Mouse (Mus musculus): ENCODE results near the gene Sh2b1. TPM values are rescaled to one million over a fixed set of nuclear protein-coding genes. Genes with fewer than 3 reads are reported as not detected.

Sh2b1 gene
- total and polyA plus RNA-seq, 2 experiments from 2014 or later, result 30.3 to 34.5 TPM

DNA sequence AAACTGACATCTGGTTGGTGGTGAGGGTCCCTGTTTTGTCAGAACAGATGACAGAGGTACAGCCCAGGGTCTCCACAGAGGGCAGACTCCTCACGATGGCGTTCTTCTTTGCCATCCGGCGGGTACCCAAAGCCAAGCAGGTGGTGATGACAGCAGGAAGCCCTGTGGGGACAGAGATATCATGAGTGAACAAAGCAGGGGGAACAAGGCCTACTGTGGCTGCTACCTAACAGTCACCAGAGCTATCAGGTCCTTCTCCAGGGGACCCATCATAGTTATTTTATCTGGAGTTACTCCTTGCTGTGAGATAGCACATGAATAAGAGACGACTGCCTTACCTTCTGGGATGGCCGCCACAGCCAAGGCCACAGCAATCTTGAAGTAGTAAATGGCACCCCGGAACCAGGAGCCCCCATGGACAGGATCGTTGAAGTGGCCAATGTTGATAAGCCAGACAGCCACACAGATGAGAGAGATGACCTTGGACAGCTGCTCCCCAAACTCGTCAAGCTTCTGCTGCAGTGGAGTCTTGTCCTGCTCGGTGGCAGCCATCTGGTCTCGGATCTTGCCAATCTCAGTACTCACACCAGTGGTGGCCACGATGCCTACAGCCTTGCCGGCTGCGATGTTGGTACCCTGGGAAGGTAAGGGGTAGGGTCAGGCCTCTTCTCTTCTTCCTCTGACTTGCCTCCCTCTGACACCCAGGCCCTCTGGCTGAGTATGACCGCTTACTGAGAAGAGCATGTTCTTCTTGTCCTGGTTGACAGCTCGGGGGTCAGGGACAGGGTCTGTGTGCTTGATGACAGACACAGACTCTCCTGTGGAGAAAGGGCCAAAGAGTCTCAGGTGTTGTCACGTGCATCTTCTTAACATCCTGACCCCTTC lies 18.6 kb downstream of the Sh2b1 start:
- Histone ChIP-seq H3K27ac (ENCODE audit: low read depth) (no peak overlapping the region), H3K4me3 (ENCODE audit: low read depth, low read length) (no peak overlapping the region), H3K4me1 (ENCODE audit: control insufficient read depth, insufficient read depth) (peaks cover 8% of the 10 kb centered on the region), H3K9me3 (replicated peaks; ENCODE audit: control insufficient read depth, low read length) (no peaks in the 10 kb centered on the region), H3K27me3 (ENCODE audit: control insufficient read depth, insufficient read depth, low read length) (no peaks in the 10 kb centered on the region), H3K36me3 (replicated peaks; ENCODE audit: control insufficient read depth, insufficient read depth, low read length) (no peaks in the 10 kb centered on the region), H3K9ac (replicated peaks; ENCODE audit: low read depth, low read length) (no peak overlapping the region), H3K4me2 (ENCODE audit: low read depth, low read length) (no peak overlapping the region)
- 71% methylated on average over 17 of the region's 17 CpGs for WGBS
- DNase-seq (ENCODE audit: low spot score) (no peak), ATAC-seq (ENCODE audit: insufficient read depth, low read depth) (no peak)
- TF ChIP-seq CTCF (IDR thresholded peaks at IDR 0.05; ENCODE audit: low read depth), result no peak
- TF ChIP-seq EP300 (IDR thresholded peaks at IDR 0.05; ENCODE audit: low read depth), result no peak

DNA sequence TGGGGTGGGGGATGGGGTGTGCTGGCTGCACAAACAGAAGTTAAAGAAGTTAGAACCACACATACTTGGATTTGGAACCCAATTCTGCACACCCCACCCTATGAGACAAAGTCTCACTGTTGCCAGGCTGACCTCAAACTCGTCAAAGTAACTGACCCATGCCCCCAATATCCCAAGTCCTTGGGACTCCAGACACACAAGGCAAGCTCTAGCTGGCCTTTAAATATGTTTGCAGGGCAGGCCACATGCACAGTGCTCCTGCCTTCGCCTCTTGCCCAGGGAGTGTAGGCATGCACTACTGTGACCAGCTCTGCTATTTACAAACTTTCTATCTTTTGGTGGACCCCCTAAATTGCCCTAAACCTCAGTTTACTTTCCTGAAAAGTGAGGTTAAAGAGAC lies 20.0 kb downstream of the Sh2b1 start:
- DNase-seq (ENCODE audit: low spot score), result no peak

DNA sequence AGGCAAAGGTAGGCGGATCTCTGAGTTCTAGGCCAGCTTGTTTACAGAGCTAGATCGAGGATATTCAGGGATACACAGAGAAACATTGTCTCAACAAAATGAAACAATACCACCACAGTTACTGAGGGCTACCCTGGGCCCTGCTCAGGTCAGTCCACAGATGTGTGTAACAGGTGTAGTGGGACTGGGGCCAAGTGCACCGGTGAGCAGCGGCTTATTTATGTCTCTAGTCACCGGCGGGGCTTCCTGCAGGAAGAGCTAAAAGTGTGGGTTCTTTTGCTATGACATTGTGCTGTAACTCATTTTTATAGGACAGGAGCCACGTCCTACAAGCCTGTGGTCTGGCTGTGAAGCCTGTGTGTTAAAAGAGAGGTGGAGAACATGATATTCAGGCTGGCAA lies 21.4 kb downstream of the Sh2b1 start:
- Histone ChIP-seq H3K4me2 (ENCODE audit: low read depth, low read length) (no peak overlapping the region), H3K4me3 (ENCODE audit: low read depth, low read length) (no peak overlapping the region), H3K27me3 (ENCODE audit: control insufficient read depth, insufficient read depth, low read length) (no peaks in the 10 kb centered on the region), H3K36me3 (replicated peaks; ENCODE audit: control insufficient read depth, insufficient read depth, low read length) (no peaks in the 10 kb centered on the region), H3K4me1 (ENCODE audit: control insufficient read depth, insufficient read depth) (peaks cover 7% of the 10 kb centered on the region), H3K27ac (ENCODE audit: low read depth) (no peak overlapping the region), H3K9ac (replicated peaks; ENCODE audit: low read depth, low read length) (no peak overlapping the region), H3K9me3 (replicated peaks; ENCODE audit: control insufficient read depth, low read length) (no peaks in the 10 kb centered on the region)
- WGBS, result 51% methylated on average over 7 of the region's 7 CpGs
- TF ChIP-seq CTCF (IDR thresholded peaks at IDR 0.05; ENCODE audit: low read depth), result no peak
- no peak for TF ChIP-seq EP300 (IDR thresholded peaks at IDR 0.05; ENCODE audit: low read depth)
- DNase-seq (ENCODE audit: low spot score) (no peak), ATAC-seq (ENCODE audit: insufficient read depth, low read depth) (no peak)

More for the DNA sequence above, 20.0 kb downstream of the Sh2b1 start:
- no peaks in the 10 kb centered on the region for H3K9me3 ChIP-seq (replicated peaks; ENCODE audit: control insufficient read depth, low read length)
- no peak overlapping the region for H3K27ac ChIP-seq (ENCODE audit: low read depth)
- no peak overlapping the region for H3K4me3 ChIP-seq (ENCODE audit: low read depth, low read length)
- no peak for TF ChIP-seq EP300 (IDR thresholded peaks at IDR 0.05; ENCODE audit: low read depth)
- TF ChIP-seq CTCF (IDR thresholded peaks at IDR 0.05; ENCODE audit: low read depth), result no peak
- H3K9ac ChIP-seq (replicated peaks; ENCODE audit: low read depth, low read length), result no peak overlapping the region
- ATAC-seq (ENCODE audit: insufficient read depth, low read depth), result no peak
- no peaks in the 10 kb centered on the region for H3K27me3 ChIP-seq (ENCODE audit: control insufficient read depth, insufficient read depth, low read length)
- 81% methylated on average over 2 of the region's 2 CpGs for WGBS
- H3K4me2 ChIP-seq (ENCODE audit: low read depth, low read length), result no peak overlapping the region
- peaks cover 8% of the 10 kb centered on the region for H3K4me1 ChIP-seq (ENCODE audit: control insufficient read depth, insufficient read depth)
- no peaks in the 10 kb centered on the region for H3K36me3 ChIP-seq (replicated peaks; ENCODE audit: control insufficient read depth, insufficient read depth, low read length)

DNA sequence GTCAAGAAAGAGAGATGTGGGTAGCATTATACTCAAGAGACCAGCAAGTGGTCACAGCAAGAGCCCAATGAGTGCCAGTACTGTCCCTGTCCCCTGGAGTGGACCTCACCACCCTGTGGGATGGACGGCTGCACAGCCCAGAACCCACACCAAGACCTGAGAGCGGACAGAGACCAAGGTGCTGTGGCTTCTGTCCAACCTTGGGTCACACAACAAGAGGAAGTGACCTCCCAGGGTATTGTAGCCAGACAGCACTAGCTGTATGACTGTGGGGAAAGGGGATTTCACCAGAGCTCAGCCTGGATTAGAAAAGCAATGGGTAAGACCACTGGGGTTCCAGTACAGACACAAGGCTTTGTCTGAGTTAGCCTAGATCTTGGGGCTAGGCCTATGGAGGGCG lies 23.0 kb downstream of the Sh2b1 start:
- no peaks in the 10 kb centered on the region for H3K4me1 ChIP-seq (ENCODE audit: control insufficient read depth, insufficient read depth)
- no peak overlapping the region for H3K9ac ChIP-seq (replicated peaks; ENCODE audit: low read depth, low read length)
- H3K4me2 ChIP-seq (ENCODE audit: low read depth, low read length), result no peak overlapping the region
- no peak for TF ChIP-seq CTCF (IDR thresholded peaks at IDR 0.05; ENCODE audit: low read depth)
- no peak for TF ChIP-seq EP300 (IDR thresholded peaks at IDR 0.05; ENCODE audit: low read depth)
- no peak overlapping the region for H3K27ac ChIP-seq (ENCODE audit: low read depth)
- no peaks in the 10 kb centered on the region for H3K27me3 ChIP-seq (ENCODE audit: control insufficient read depth, insufficient read depth, low read length)
- WGBS, result 87% methylated on average over 3 of the region's 3 CpGs
- H3K36me3 ChIP-seq (replicated peaks; ENCODE audit: control insufficient read depth, insufficient read depth, low read length), result peaks cover 10% of the 10 kb centered on the region
- ATAC-seq (ENCODE audit: insufficient read depth, low read depth) (no peak), DNase-seq (ENCODE audit: low spot score) (no peak)
- no peak overlapping the region for H3K4me3 ChIP-seq (ENCODE audit: low read depth, low read length)
- no peaks in the 10 kb centered on the region for H3K9me3 ChIP-seq (replicated peaks; ENCODE audit: control insufficient read depth, low read length)

DNA sequence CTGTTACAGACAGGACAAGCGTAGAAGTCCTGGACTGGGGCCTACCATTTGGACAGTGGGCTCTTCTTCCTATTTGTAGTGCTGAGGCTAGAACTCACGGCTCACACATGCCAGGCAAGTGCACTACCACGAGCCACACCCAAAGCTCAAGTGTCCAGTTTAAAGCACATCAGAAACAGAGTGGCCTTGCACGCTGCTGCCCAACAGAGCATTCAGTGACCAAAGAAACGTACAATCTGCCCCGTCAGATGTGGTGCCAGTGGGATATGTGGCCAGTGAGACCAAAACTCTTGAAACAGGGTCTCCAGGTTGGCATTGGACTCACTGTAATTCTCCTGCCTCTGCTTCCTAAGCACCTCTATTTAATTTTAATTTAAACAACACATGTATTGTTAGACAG lies 24.6 kb downstream of the Sh2b1 start:
- Histone ChIP-seq H3K36me3 (replicated peaks; ENCODE audit: control insufficient read depth, insufficient read depth, low read length) (peaks cover 17% of the 10 kb centered on the region), H3K9me3 (replicated peaks; ENCODE audit: control insufficient read depth, low read length) (no peaks in the 10 kb centered on the region), H3K4me1 (ENCODE audit: control insufficient read depth, insufficient read depth) (no peaks in the 10 kb centered on the region), H3K27me3 (ENCODE audit: control insufficient read depth, insufficient read depth, low read length) (no peaks in the 10 kb centered on the region), H3K4me2 (ENCODE audit: low read depth, low read length) (no peak overlapping the region), H3K27ac (ENCODE audit: low read depth) (no peak overlapping the region), H3K9ac (replicated peaks; ENCODE audit: low read depth, low read length) (no peak overlapping the region), H3K4me3 (ENCODE audit: low read depth, low read length) (no peak overlapping the region)
- 85% methylated on average over 6 of the region's 6 CpGs for WGBS
- ATAC-seq (ENCODE audit: insufficient read depth, low read depth) (no peak), DNase-seq (ENCODE audit: low spot score) (no peak)
- no peak for TF ChIP-seq EP300 (IDR thresholded peaks at IDR 0.05; ENCODE audit: low read depth)
- no peak for TF ChIP-seq CTCF (IDR thresholded peaks at IDR 0.05; ENCODE audit: low read depth)
